Mouse (Mus musculus): Measurements from ENCODE around the gene Clic5. TPM values are rescaled to one million over a fixed set of nuclear protein-coding genes. Genes with fewer than 3 reads are reported as not detected.

Clic5 gene
- polyA plus RNA-seq, 1 experiment from 2014 or later, result 7.8 TPM

- peak; percentile 70 for DNase-seq (ENCODE audit: low spot score)
Measured at GRCm38 (mm10) chr17:44261594-44262202, 73.3 kb downstream of the Clic5 start.

GRCm38 (mm10) chr17:44270043-44270442 lies 81.7 kb downstream of the Clic5 start:
- no peak for DNase-seq (ENCODE audit: low spot score)

- no peak for DNase-seq (ENCODE audit: low spot score)
Measured at GRCm38 (mm10) chr17:44271426-44271825, 83.0 kb downstream of the Clic5 start.

- no peak for DNase-seq (ENCODE audit: low spot score)
Measured at GRCm38 (mm10) chr17:44274804-44275203, 86.4 kb downstream of the Clic5 start.

- no peak for DNase-seq (ENCODE audit: low spot score)
Measured at GRCm38 (mm10) chr17:44288320-44288719, 99.9 kb downstream of the Clic5 start.

- DNase-seq (ENCODE audit: low spot score), result no peak
Measured at GRCm38 (mm10) chr17:44297221-44297620, 108.8 kb downstream of the Clic5 start.

GRCm38 (mm10) chr17:44300236-44300635 lies 111.9 kb downstream of the Clic5 start:
- DNase-seq (ENCODE audit: low spot score), result no peak

GRCm38 (mm10) chr17:44300723-44301122 lies 112.3 kb downstream of the Clic5 start:
- no peak for DNase-seq (ENCODE audit: low spot score)

GRCm38 (mm10) chr17:44301224-44301811 lies 112.9 kb downstream of the Clic5 start:
- DNase-seq (ENCODE audit: low spot score), result no peak

GRCm38 (mm10) chr17:44304076-44304475 lies 115.7 kb downstream of the Clic5 start:
- no peak for DNase-seq (ENCODE audit: low spot score)

- DNase-seq (ENCODE audit: low spot score), result no peak
Measured at GRCm38 (mm10) chr17:44309914-44310622, 121.7 kb downstream of the Clic5 start.

- DNase-seq (ENCODE audit: low spot score), result no peak
Measured at GRCm38 (mm10) chr17:44325314-44325713, 136.9 kb downstream of the Clic5 start.

- no peak for DNase-seq (ENCODE audit: low spot score)
Measured at GRCm38 (mm10) chr17:44327279-44328146, 139.1 kb downstream of the Clic5 start.

- no peak for DNase-seq (ENCODE audit: low spot score)
Measured at GRCm38 (mm10) chr17:44328147-44328482, 139.7 kb downstream of the Clic5 start.

Other genes with a start within 250 kb of the Clic5 start
- 18.4 and 19.4 TPM in 2 replicates for gene Enpp5, start 109.8 kb upstream of the Clic5 start, polyA plus RNA-seq (2015; fragmentation: Nextera tagmentation; extraction: Ambion mirVana)
- gene Enpp4, start 82.8 kb upstream of the Clic5 start, polyA plus RNA-seq (2015; fragmentation: Nextera tagmentation; extraction: Ambion mirVana), result 17.6 and 20.8 TPM in 2 replicates